Mouse (Mus musculus) inflammation-experienced regulatory T-cells, adult 6 months (primary cell): ENCODE measurements around the gene 1700014D04Rik. TPM values are rescaled to one million over a fixed set of nuclear protein-coding genes. Genes with fewer than 3 reads are reported as not detected.
"Not testable (repeated sequence)": the region's sequence is repeated elsewhere in the genome, so short reads cannot be mapped to it uniquely, and the experiment has no call there.

Source experiments
- ATAC-seq: one replicate; pipeline ENCODE4 v1.8.0; 2017
- polyA plus RNA-seq, 3 experiments: library from polyadenylated mRNA; unstranded; fragments of 100-300 nt; shearing (Covaris generic); gene quantifications; one replicate each; pipeline ENCODE4 v1.2.1; 2017

The 1700014D04Rik gene
- polyA plus RNA-seq, 3 experiments from 2014 or later = not detected

- not testable (repeated sequence) for ATAC-seq
These were observed 12.2 kb downstream of the 1700014D04Rik start for GRCm38 (mm10) chr13:59734347-59734746.

DNA sequence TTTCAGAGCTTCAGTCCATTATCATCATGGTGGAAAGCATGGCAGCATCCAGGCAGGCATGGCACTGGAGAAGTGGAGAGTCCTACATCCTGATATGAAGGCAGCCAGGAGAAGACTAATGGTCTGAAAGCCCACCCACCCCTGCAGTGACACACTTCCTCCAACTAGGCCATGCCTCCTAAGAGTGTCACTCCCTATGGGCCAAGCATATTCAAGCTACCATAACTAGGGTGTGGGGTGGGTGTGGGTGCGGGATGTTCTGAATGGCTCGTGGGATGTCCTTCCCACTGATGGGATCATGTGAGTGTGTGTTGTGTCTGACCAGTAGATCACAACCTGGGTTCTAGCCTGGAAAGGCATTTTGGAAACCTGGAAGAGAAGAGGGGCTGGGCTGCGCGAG, 12.6 kb downstream of the 1700014D04Rik start:
- no peak for ATAC-seq

DNA sequence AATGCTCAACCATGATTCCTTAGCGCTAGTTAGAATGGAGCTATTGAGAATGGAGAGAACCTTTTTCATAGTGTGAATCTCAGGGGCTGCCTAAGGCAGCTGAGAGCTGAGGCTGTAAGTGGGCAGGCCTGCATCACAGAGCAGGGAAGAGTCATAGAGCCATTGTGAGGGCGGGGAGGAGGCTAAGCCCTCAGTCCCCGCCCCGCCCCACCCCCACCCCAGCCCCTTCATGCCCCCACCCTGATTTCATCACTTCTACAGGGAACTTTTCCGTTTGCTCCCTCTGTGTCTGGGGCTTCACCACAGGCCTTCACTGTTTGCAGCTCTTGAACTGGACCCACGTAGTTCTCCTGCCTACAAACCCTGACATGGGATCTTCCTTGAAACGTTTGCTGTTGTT, 14.9 kb downstream of the 1700014D04Rik start, which contains the start of gene Spata31d1d:
Gene Spata31d1d, minus strand, starts transcription at position 101 of the 400 bp plus-strand sequence.
- ATAC-seq = no peak

GRCm38 (mm10) chr13:59728378-59729093, 18.0 kb downstream of the 1700014D04Rik start:
- peak; percentile 88 for ATAC-seq

- no peak for ATAC-seq
These were observed 20.2 kb downstream of the 1700014D04Rik start for GRCm38 (mm10) chr13:59726139-59726867.

DNA sequence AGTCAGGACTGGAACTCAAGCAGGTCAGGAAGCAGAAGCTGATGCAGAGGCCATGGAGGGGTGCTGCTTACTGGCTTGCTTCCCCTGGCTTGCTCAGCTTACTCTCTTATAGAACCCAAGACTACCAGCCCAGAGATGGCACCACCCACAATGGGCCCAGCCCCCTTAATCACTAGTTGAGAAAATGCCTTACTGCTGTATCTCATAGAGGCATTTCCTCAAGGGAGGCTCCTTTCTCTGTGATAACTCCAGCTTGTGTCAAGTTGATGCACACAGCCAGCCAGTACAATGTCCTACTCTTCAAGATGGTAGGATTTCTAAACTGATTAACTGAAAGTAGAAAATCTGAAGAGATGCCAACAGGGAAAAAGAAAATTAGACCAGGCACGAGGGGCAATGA, 24.5 kb downstream of the 1700014D04Rik start:
- not testable (repeated sequence) for ATAC-seq

- ATAC-seq = no peak
These were observed 27.1 kb downstream of the 1700014D04Rik start for GRCm38 (mm10) chr13:59719475-59719874.

GRCm38 (mm10) chr13:59718857-59719440, 27.6 kb downstream of the 1700014D04Rik start:
- peak; percentile 41 for ATAC-seq

GRCm38 (mm10) chr13:59713710-59714109, 32.8 kb downstream of the 1700014D04Rik start:
- peak; percentile 100 for ATAC-seq

DNA sequence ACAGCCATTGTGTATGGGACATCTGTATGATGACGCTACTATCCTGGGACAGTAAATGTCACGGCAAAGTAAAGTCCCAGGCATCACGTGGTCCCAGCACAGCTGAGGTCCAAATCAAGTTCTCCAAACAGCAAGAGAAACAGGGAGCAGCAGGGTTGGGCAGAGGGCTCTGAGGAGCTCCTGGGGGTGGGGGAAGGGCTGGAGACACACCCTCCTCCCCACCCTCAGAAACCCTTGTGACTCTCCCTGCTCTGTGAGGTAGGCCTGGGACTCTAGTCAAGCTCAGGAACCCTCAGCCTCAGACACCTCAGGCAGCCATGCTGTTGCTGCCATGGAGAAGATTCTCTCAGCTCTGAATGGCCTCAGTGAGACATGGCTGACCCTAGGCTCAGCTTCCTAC, 34.6 kb downstream of the 1700014D04Rik start, which contains the start of gene Spata31d1b:
Gene Spata31d1b, plus strand, starts transcription at position 301 of the 400 bp plus-strand sequence.
- ATAC-seq = not testable (repeated sequence)

- no peak for ATAC-seq
These were observed 36.3 kb downstream of the 1700014D04Rik start, which contains the start of gene Spata31d1a for GRCm38 (mm10) chr13:59710230-59710629. Gene Spata31d1a (minus strand): TSS chr13:59710330.

DNA sequence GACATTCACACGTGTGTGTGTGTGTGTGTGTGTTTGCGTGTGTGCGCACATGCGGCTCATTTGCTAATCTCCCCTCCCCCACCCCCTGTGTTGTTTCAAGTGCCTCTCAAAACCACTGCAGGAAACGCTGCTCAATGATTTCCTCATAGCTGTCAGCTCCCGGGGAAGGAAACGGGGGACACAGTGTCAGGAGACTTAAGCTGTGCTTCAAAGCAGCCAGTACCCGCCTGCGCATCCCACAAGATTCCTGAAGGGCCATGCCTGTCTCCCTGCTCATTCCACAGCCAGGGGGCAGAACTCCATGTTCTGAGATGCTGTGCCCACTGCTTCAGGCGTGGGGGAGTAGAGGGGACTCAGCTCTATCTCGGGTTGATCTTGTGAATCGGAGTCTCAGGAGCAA, 42.0 kb downstream of the 1700014D04Rik start:
- ATAC-seq = peak; percentile 89

GRCm38 (mm10) chr13:59703514-59703913, 43.0 kb downstream of the 1700014D04Rik start:
- no peak for ATAC-seq

DNA sequence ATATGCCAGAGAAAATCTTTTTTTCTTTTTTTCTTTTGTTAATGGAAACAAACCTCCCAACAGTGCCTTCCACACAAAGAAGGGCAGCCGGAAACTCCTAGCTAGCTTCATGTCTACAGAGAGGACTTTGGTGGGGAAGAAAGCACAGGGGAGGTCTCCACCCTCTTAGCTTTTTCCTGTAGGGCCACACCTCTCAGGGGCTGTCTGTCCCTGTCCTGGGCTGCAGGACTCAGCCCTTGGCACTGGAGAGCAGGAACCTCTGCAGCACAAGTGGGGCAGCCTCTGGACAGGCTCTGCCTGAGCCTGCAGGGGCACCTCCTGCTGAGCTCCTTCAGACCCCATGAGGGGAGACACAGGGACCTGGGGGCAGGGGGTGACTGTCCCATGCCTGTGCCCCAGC, 46.4 kb downstream of the 1700014D04Rik start:
- ATAC-seq = not testable (repeated sequence)

DNA sequence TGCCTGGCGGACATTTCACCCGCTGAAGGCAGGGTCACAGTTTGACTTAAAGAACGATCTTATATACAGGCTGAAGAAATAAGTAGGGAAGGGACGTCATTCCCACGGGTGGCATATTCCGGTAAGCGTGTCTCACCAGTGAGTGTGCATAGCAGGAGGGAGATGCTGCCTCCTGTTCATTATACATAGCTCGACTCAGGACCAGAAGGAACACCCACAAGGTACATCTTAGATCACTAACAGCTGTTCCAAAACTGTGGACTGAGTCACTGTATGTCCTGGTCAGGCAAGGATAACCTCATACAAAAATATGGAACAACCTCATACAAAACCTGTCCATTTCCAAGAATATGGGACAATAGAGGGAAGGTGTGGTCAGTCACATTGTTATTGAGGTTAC, 47.4 kb downstream of the 1700014D04Rik start:
- no peak for ATAC-seq

GRCm38 (mm10) chr13:59695781-59696180, 50.8 kb downstream of the 1700014D04Rik start:
- peak; percentile 74 for ATAC-seq

GRCm38 (mm10) chr13:59694008-59694407, 52.5 kb downstream of the 1700014D04Rik start, which contains the start of gene 4921517D22Rik:
Gene 4921517D22Rik (minus strand): TSS chr13:59694108.
- no peak for ATAC-seq

DNA sequence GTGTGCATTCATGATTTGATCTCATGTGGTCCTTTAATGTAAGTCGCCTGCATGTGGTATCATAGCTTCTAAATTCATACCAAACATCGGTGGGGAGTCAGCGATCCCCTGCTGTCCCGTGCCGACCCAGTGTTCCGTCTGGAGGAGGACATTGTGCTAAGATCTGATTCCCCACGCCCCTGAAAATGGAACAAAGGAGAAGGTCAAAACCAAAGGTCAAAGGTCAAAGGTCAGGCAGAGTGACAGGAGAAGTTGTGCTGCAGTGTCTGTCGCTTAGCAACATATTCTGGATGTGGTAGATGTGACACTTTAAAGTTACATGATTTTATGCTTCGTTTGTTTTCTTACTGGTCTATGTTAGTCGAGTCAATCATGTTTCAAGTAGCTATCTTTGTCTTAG, 55.1 kb downstream of the 1700014D04Rik start:
- ATAC-seq = no peak

Other genes starting within 250 kb of the 1700014D04Rik start
- gene Agtpbp1, start 161.5 kb downstream of the 1700014D04Rik start, polyA plus RNA-seq = 10 to 100 TPM; 18.0 to 23.2 (median 18.3) TPM
- 10 to 100 TPM; 93.0 to 99.2 (median 98.7) TPM for gene Naa35, start 161.5 kb downstream of the 1700014D04Rik start, polyA plus RNA-seq
- 10 to 100 TPM; 40.8 to 58.9 (median 47.8) TPM for gene Golm1, start 70.9 kb downstream of the 1700014D04Rik start, polyA plus RNA-seq
- gene 4921517D22Rik, start 52.6 kb downstream of the 1700014D04Rik start, polyA plus RNA-seq = not detected
- not detected for gene Spata31d1a, start 36.4 kb downstream of the 1700014D04Rik start, polyA plus RNA-seq
- gene Spata31d1b, start 34.5 kb downstream of the 1700014D04Rik start, polyA plus RNA-seq = not detected
- not detected for gene Spata31d1d, start 15.0 kb downstream of the 1700014D04Rik start, polyA plus RNA-seq
- 10 to 100 TPM; 50.8 to 59.8 (median 57.7) TPM for gene Isca1, start 23.1 kb upstream of the 1700014D04Rik start, polyA plus RNA-seq
- gene Gm49354, start 35.5 kb upstream of the 1700014D04Rik start, polyA plus RNA-seq = not detected
- gene Tut7, start 76.4 kb upstream of the 1700014D04Rik start, polyA plus RNA-seq = 10 to 100 TPM; 67.6 to 73.9 (median 72.7) TPM